Mouse (Mus musculus) cerebellum, adult 18-20 months (tissue): ENCODE data around the gene Stub1.

Experiments used
- DNase-seq, 2 experiments: peaks; one replicate each; pipeline ENCODE4 v3.0.0; 2021

The Stub1 gene

DNA sequence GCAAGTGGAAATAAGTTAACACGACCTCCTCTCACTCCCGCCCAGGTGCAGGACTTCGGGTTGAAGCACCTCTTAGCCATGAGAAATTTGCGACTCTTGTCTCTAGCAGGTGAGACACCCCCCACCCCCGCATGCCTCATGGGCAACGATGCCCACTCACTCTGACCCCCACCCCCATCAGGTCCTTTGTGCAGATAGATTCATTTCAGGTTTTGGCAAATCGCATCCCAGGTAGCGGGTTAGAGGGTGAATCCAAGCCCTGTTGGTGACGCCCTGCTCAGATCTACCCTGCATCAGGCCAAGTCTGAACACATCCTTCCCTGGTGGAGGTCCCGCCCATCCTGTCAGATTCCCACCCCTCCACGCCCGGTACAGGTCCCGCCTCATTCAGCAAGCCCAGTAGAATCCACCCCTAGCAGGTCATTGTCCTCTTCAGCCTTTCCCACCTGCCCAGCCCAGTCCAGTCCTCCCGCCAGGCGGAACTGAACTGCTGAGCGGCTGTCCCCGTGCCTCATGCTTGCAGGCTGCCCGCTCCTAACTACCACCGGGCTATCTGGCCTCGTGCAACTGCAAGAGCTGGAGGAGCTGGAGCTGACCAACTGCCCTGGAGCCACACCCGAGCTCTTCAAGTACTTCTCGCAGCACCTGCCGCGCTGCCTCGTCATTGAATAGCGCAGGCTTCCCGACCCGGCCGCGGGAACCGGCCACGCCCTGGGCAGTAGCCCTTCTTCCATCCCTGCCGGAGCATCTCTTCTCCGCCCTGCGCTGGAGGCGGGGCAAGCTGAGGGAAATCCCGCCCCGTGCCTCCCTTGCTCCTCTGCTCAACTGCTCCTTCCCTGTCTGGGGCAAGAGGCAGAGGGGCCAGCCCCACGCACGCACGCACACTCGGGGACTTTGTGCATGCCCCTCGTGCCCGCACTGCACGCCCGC is 14.1 kb downstream of the Stub1 start:
- peak in 1 of 2 experiments; percentile 14 for DNase-seq

DNA sequence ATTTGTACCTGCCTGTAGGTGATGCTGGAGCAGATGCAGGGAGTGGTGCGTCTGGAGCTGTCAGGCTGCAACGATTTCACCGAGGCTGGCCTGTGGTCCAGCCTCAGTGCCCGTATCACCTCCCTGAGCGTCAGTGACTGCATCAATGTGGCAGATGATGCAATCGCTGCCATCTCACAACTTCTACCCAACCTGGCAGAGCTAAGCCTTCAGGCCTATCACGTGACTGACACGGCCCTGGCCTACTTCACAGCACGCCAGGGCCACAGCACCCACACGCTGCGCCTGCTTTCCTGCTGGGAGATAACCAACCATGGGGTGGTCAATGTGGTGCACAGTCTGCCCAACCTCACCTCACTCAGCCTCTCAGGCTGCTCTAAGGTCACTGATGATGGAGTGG is 15.5 kb downstream of the Stub1 start:
- peak in 1 of 2 experiments; percentile 9 for DNase-seq

DNA sequence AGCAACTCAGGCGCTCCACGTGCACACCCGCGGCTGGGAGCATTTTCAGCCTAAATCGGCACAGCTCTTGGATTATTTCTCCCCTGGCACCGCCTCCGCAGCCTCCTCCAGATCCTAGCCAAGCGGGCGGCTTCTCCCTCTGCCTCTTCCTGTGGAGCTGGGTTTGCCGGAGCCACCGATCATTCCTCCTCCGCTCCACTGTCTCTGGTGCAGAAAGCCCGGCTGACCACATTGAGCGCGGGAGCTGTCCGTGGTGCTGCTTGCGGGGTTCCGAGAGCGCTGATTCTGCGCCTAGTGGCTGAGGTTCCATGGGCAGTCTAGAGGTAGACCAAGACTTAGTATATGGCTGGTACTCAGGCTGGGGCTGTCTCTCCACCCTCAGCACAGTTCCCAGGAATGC is 19.7 kb downstream of the Stub1 start:
- peak; percentile 70 to 74 for DNase-seq

DNA sequence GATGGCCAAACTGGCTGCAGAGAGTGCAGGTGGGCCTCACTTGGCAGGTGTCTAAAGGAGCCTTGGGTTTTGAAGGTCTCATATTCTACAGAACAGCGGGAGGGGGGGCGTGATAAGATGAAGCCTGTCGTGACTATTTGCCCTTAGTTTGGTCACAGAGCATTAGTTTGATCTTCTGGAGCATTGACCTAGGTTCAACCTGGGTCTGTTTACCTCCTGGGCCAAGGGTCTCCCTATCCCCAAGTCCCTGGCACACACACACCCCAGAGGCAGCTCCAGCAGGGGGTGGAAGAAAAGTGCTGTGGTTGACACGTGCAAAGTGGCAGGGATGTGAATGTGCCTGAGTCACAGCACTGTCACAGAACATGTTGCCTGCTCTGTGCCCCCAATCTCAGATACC is 22.3 kb downstream of the Stub1 start:
- DNase-seq, result peak; percentile 21 to 29

- peak; percentile 79 to 86 for DNase-seq
Measured at GRCm38 (mm10) chr17:25809606-25810340, 23.4 kb downstream of the Stub1 start.

GRCm38 (mm10) chr17:25808789-25809605 is 24.2 kb downstream of the Stub1 start, which contains the start of gene Fbxl16:
TSS of gene Fbxl16 (plus strand) at chr17:25809085.
- DNase-seq, result peak; percentile 96 to 97

DNA sequence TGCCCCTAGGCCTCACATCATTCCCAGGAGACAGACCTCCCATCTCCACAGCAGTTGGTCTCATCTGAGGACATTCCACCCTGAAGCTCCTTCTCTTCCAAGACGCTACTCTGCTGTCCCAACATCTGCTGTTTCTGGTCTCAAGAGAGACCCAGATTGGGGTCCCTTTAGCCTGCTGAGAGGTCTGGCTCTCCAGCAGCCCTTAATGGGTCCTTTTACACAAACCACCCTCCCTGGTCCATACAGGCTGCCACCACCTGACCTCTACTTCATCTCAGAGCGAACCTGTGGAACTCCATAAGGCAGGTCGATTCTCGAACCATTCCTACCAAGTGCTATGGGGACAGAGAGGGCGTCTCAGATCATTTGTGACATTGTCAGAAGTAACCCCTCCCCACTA is 25.2 kb downstream of the Stub1 start:
- DNase-seq, result peak in 1 of 2 experiments; percentile 22

- peak; percentile 17 to 36 for DNase-seq
Measured at GRCm38 (mm10) chr17:25807452-25807851, 25.8 kb downstream of the Stub1 start.

DNA sequence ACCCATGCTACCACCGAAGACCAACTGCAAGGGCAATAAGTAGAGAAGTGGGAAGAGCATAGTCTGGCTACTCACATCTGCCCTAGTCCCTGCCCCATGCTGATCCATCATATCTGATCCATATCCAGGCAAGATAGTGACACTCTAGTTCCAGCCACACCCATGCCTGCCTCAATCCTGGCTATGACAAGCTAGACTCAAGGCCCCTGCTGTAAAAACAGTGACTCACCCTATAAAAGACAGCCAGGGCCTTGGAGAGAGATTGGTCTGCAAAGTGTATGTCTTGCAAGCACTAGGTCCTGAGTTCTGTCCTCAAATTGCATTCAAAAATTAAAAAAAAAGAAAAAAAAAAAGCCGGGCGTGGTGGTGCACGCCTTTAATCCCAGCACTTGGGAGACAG is 26.7 kb downstream of the Stub1 start:
- no peak for DNase-seq

DNA sequence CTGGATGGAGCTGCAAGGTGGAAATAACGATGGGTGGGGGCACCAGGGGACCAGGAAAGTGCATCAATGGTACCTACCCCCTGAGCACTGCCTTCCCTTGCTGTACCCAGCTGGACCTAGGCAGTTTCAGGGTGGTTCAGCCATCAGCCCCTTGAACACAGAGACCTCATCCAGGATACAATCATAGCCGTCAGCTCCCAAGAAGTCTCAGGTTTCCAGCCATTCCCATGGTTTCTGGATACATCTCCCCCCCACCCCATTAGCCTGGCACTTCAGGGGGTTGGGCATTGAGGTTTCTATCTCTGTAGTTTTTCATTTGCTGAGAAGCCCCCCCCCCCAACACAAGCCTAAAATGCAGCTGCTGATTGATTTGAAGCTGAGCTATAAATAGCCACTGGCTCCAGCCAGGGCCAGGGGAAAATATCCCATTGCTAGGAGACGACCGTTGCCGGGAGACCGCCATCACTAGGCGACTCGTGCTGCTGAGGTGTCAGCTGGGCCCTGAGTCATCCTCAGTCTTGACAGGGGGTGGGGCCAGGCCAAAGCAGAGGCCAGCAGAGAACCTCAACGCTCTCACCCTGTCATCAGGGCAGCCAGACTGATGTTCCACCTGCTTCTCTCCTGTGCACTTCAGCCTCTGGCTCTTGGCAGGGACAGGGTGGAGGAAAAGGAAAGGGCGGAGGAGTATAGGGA is 30.2 kb downstream of the Stub1 start:
- peak in 1 of 2 experiments; percentile 33 for DNase-seq

GRCm38 (mm10) chr17:25801029-25801428 is 32.2 kb downstream of the Stub1 start:
- DNase-seq, result peak; percentile 74 to 75

GRCm38 (mm10) chr17:25796951-25797369 is 36.2 kb downstream of the Stub1 start, which contains the start of gene Metrn:
TSS of gene Metrn (minus strand) at chr17:25797136.
- DNase-seq, result peak; percentile 73 to 81

- DNase-seq, result peak in 1 of 2 experiments; percentile 45
Measured at GRCm38 (mm10) chr17:25796211-25796771, 36.9 kb downstream of the Stub1 start.

DNA sequence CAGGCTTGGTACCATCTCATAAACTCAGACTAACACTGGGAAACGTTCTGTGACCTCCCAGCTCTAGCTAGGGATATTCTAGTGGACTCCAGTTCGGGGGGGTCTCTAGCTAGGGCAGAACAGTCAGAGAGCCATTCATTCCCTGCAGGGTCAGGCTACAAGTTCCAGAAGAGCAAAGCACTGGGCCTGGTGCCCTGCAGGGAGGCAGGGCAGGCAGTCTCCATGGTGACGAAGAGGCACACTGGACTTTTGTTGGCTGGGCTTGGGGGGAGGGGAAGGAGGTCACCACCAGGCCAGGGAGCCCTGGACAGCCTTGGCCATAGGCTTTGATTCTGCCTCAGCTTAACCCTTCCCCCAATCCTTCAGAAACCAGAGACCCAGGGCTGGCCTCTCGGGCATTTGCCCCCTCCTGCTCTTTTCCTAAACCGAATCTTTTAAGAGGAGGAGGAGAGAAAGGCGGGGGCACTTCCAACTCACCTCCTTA is 37.6 kb downstream of the Stub1 start, which contains the start of gene AC134908.4:
Gene AC134908.4, minus strand, starts transcription at position 51 of the 484 bp plus-strand sequence.
- DNase-seq, result peak; percentile 37 to 53

DNA sequence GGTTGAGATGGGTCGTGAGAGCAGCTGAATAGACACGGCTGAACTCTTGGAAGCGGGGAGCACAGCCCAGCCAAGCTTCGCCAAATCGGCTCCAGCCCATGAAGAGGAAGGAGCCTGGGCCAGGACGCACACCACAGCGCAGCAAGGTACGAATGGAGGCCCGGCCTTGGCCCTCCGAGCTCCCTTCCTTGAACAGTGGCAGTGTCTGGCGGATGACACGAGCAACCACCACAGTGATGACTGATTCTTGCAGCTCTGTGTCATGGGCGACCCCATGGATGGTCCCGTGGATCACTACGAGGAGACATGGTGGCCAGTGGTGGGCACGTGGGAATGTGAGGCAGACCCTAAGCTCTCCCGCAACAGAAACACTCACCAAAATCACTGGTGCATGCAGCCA is 38.2 kb downstream of the Stub1 start:
- no peak for DNase-seq

- DNase-seq, result peak; percentile 22 to 27
Measured at GRCm38 (mm10) chr17:25794197-25794596, 39.0 kb downstream of the Stub1 start.

- DNase-seq, result peak in 1 of 2 experiments; percentile 62
Measured at GRCm38 (mm10) chr17:25792615-25793014, 40.6 kb downstream of the Stub1 start, which contains the start of gene Fam173a. TSS of gene Fam173a (minus strand) at chr17:25792901.

DNA sequence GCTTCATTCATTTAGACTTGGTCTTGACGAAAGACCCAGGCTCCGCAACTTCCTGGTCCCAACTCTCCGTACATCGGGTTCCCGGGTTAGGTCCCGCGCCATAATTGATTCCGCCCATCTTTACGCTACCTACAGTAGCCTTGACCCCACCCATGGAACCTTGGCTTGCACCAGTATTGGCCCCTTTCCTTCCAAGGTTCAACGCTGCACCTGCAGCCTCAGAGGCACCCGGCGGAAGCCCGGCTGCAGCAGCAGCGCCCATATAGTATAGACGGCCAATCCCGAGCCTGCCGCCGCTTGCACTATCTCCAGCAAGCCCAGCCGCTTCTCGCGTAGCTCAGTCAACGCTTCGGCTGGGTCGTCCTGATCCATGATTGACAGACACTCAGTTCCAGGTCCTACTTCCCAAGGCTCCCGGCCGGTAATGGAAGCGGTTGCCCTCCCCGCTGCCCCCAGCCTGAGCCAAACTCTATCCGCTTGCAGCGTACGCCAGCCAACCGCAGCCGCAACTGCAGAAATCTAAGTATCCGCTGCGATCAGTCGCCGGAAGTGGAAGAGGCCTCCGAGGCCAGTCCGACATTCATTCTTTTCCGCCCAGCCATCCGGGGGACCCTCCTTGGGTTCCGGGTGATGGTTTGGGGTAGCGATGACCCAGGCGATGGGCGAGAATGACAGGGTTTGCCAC is 41.2 kb downstream of the Stub1 start:
- peak; percentile 79 to 90 for DNase-seq

DNA sequence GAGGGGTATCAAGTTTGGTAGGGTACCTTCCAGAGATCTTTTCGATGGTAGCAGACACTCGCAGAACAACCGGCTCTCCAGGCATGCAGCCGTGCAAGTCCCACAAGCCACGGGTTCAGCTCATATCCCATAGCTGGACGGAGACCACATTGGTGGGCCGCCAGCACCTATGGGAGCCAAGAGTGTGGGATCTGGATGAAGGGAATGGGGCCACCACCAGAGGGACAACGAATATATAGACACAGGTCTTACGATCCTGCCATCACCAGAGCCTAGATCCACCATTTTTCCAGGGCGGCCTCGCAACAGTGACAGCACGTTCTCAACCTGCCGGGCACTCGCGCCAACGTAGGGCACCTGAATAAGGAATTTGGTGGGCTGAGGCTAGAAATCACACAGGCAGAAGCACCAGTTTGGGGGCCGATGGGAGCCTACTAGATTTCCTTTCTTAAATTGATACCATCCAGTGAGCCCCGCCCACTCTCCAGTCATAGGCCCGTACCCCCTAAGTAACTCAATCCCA is 41.8 kb downstream of the Stub1 start:
- peak in 1 of 2 experiments; percentile 28 for DNase-seq
